Mouse (Mus musculus): Measurements from ENCODE around the gene Akt2.
A peak's percentile ranks its signal among the peaks of the same experiment; 100 is the strongest.

Akt2 gene

DNA sequence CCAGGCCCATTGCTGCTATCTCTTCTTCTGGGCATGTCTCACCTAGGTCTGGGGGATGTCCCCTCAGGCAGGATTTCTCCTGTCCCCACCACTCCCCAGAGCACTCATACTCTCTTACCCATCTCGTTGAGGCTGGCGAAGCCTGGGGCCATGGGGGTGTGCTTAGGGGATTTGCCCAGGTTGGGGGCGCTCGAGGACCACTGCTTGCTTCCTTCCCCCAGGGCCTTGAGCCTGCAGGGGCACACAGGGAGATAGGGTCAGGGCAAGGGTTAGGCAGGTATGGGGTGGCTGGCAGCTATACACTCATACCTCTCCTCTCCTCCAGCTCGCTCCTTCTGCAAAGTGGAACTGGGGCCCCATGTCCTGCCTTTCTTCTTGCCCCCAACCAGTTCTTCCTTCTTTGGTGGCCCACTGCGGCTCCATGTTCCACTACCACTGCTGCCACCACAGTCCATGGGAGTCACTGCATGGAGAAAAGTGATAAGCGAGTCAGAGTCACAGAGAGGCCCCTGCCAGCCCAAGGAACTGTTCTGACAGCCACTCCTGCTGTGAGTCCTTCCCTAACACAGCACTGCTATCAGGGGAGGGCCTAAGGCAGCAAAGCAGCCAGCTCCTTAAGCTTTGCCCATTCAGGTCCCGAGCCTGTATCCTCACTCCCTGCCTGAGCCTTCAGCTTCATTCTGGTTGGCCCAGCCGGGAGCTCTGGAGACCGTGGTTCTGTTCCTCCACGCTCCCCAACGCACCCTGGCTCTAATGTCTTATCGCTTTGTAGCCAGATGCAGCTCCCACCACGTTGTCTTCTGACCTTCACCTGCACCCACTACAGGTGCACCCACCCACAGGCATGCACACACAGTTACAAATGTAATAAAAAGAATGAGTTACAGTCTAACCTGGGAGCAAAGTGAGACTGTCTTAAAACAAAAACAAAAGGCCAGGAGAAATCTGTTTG, 67.6 kb downstream of the Akt2 start:
- no peak for DNase-seq (ENCODE audit: low spot score)

DNA sequence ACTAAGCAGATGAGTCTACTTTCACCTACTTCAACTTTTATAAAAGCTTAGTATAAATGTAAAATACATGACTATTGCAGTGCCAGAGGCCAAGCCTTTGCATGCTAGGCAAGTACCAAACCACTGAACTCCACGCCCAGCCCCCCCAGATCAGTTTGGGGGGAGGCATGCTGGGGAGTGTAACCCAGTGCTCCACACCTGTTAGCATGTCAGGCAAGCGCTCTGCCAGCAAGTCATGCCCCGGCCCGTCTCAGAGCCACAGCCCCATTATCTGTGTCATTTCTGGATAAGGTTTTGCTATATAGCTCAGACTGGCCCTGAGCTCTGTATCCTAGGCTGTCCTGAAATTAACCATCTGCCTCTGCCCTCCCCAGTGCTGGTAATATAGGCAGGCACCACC, 70.7 kb downstream of the Akt2 start:
- DNase-seq (ENCODE audit: low spot score) = no peak

DNA sequence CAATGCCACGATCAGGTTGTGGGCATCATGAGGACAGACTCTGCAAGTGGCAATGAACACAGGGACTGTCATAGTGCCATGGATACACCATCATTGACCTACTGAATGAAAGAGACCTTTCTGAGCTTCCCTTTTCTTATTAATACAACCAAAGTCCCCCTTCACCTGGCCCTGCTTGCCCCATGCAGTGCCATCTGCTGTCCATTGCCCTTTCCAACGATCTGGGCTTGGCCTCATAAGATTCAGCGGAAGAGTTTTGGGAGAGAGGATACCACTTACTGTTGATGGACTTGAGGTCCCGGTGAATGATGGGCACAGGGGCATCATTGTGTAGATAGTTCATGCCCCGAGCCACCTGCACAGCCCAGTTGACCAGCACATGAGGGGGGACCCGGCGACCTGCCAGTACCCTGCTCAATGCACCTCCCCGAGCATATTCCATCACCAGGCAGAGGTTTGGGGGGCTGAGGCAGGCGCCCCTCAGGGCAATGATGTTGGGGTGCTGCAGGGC, 81.8 kb downstream of the Akt2 start:
- no peak for DNase-seq (ENCODE audit: low spot score)

DNA sequence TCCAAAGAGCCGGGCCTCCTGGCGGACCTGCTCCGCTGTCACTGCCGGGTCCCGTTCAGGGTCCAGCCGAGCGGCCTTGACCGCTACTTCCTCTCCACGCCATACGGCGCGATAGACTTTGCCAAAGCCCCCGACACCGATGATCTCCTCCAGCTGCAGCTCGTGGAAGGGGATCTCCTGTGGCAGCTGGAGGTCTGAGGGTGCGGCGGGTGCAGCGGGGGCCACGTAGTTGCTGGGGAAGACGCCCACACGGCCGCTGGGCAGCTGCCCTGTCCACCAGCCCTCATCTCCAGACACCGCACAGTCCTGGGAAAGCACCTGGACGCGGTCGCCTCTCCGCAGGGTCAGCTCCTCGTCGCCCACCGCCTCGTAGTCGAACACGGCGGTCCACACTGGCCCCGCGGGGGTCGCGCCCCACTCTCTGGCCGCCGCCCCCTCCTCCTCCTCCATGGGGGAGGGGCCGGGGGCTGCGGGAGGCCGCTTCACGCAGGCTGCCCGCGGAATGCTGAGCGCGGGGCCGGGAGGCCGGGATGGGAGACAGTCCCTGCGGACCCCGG, 82.3 kb downstream of the Akt2 start:
- DNase-seq (ENCODE audit: low spot score) = no peak

DNA sequence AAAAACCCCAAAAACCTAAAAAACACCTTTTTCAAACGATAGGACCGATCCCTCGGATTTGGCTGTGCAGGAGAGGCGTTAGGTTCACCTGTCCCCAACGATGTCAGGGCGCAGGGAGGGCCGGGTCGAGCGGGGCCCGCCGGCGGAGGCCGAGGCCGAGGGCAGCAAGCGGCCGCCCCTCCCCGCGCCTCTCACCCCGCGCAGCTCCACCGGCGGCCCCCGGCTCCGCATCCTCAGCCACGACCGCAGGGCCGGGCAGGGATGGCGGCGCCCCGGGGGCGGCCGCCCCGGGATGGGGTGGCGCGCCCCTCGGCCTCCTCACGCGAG, 82.8 kb downstream of the Akt2 start:
- DNase-seq (ENCODE audit: low spot score) = no peak

DNA sequence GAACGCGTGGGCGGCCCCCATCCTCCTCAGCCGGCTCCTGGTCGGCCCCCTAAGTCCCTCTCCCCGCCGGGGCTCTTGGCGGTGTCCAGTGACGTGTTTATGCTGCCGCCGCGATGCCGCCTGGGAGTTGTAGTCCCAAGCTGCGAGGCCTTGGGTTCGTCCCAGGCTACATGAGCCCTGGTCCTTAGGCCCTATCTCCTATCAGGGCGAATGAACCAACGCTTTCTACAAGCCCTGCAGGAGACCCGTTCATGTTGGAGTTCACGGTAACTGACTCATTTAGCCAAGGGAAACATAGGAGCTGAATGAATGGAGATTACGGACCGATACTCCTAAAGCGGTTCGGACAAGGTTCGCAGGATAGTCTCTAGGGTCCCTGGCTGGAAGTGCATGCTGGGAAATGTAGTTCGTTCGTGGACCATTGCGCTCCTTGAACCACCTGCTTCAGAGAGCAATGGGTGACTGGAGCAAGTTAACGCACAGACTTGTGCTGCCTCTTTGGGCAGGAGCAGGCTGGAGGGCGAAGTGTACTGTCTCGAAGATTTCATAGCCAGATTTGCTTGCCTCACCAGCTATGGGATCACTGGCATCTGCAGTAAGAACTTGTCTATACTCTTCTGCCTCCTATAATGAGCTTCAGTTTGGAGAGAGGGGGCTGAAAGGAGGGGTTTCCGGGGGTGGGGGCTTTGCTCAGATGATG, 83.3 kb downstream of the Akt2 start, which contains the start of gene Map3k10:
Gene Map3k10 (minus strand): TSS at position 77 of the 700 bp plus-strand sequence.
- DNase-seq (ENCODE audit: low spot score) = peak; percentile 91

DNA sequence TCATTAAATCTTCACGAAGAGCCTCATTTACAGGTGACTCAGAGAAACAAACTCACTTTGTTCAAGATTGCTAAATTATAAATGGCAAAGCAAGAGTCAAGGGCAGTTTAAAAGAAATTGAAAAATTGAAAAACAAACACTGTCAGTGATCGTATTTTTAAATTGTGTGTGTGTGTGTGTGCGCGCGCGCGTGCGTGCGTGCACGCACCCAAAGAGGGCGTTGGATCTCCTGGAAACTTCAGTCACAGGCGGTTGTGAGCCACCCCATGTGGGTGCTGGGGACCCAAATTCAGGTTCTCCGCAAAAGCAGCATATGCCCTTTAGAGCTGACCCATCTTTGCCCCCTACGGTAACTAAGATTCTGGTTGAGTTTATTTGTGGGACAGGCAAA, 83.9 kb downstream of the Akt2 start:
- no peak for DNase-seq (ENCODE audit: low spot score)

DNA sequence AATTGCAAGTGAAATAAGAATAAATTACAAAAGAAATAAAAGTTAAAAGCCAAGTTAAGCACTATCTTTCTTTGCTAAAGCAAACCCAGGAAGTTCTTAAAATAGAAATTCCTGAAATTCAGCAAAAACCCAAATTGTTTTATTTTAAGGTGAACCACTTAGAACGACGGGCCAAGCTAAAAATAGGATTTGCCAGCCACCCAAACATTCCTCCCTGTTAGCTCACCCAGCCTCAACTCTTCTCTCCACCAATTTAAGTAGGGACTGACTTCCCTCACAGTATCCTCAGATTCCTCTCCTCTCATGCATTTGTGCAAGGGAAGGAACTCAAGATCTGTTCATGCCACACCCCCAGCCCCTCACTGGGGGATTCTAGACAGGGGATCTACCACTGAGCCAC, 91.9 kb downstream of the Akt2 start:
- DNase-seq (ENCODE audit: low spot score) = no peak

DNA sequence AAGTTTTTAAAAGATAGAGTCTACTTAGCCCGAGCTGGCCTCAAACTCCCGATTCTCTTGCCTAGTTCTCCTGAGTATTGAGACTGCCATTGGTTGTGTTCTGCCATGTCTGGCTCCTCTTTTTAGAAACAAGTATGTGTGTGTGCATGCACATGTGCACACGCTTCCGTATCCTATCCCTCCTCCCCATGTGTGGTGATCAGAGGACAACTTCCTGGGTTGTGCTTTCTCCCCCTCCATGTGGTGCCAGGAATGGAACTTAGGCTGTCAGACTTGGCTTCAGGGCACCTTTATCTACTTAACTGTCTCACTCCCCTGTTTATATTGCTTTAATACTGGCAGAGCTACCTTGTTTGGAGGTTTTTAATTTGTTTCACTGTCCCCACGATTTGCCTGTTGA, 93.9 kb downstream of the Akt2 start:
- no peak for DNase-seq (ENCODE audit: low spot score)

DNA sequence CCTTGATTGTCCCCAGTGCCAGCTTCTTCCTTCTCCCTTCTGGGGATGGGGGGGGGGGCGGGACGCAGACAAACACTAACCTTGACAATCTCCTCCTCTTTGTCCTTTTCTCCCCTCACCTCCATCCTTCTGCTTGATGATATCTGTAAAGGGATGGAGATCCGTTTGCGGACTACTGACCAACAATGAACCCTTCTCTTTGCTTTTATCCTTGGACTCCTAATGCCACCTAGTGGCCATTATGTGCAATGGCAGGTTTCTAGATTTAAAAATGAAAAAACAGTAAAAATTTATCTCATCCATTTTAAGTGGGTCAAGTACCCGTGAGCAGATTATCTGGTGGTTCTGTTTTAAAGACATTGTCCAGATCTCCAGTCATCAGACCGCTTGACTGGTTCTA, 94.3 kb downstream of the Akt2 start:
- no peak for DNase-seq (ENCODE audit: low spot score)

DNA sequence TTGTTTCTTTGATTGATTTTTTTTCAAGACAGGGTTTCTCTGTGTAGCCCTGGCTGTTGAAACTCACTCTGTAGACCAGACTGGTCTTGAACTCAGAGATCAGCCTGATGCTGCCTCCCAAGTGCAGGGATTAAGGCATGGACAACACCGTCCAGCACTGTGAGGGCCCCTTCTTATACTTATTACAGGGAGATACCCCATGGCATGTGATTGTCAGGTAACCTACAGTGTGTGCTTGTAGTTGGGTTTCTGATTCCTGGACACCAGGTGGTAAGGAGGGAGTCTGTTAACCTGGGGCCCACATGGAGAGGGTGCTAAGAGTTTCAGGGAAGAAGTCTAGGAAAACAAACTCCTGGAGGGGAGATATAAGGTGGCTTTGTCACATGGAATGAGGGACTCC, 95.7 kb downstream of the Akt2 start:
- no peak for DNase-seq (ENCODE audit: low spot score)

DNA sequence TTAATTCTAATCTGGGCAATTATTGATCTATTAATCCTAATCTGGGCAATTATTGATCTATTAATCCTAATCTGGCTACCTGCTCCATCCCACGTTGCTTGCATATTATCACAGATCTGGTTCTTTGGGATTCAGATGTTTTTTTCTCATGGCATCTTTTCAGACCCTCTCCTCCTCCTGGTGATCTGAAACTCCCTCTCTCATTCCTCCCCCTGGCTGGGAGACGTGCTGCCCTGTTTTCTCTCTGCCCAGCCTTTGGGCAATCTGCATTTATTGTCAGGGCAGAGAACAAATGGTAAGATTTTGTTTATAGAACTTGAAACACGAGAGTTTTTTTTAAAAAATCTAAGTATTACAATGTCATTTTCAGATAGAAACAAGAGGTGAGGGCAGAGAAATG, 96.5 kb downstream of the Akt2 start:
- DNase-seq (ENCODE audit: low spot score) = no peak

DNA sequence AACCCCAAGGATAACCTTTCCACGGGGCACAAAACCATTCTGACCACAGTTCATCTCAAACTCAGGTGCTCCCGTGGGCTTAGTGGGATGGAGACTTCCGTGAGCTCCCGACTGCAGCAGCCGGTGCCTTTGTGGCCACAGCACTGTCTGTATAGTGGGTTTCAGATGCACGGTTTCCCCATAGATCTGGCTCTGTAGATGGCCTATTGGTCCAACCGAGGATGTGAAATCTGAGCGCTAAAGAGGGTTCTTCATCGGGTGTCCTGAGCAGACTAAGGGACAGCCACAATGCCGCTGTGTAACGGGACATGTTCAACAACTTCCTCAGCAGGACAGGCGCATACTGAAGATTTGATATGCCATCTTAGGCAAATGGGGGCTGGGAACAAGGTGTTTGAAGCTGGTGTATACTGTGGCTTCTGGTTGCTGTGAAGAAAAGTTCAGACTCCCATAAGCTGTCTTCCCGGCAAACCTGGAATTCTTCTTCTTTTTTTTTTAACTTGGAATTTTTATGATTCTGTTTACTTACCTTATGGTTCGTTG, 97.0 kb downstream of the Akt2 start:
- DNase-seq (ENCODE audit: low spot score) = no peak

DNA sequence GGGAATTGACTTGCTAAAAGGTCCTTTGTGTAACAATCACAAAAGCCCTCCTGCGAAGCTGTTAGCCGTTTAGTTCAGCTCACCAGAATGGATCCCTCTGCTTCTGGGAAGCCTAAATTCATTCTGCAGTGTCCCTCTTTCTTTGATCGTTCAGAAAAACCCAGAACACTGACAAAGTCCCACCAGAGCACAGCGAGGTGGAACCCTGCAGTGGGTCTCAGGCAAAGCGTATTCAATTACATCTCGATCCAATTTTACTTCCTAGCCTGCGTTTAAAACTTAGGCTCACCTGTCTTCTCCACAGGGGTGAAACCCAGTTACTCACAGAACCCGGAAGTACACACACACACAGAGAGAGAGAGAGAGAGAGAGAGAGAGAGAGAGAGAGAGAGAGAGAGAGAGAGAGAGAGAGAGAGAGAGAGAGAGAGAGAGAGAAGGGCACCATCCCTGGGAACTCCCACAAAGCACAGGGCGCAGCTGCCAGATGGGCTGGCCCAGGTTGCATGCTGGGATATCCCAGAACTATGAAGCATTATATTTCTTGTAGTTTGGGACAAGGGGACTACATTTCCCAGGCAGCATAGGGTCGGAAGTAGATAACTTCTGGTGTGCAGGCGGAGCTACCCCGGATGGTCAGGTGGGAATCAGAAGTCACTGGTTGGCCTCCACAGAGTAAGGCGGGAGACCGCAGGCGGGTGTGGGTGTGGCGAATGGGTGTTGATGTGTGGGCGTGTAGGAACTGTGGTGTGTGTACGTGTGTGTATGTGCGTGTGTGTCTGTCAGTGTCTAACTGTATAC, 97.7 kb downstream of the Akt2 start, which contains the start of gene Zfp607b:
Gene Zfp607b (plus strand): TSS at position 526 of the 798 bp plus-strand sequence.
- DNase-seq (ENCODE audit: low spot score) = peak; percentile 69
